Mouse (Mus musculus) left cerebral cortex, postnatal 10 days (tissue): ENCODE measurements at regions not wholly inside any gene's neighbourhood (a gene's known extent, or its start where the extent isn't known, plus 50 kb on each side); places are given as distances from the start of the nearest gene placed in this dataset.

Experiments used
- DNase-seq, 2 experiments: peaks; one replicate each; pipeline ENCODE4 v3.0.0; 2021 to 2022; ENCODE audit warnings: low spot score in 2 of 2, mixed read lengths in 1 of 2; ENCODE audit errors: extremely low spot score in 1 of 2
- intact Hi-C: fragments of 180-260 bp; cut with DNase I; formaldehyde crosslinking; loops from one replicate; pipeline ENCODE4 v1.15.1; 2025

DNA sequence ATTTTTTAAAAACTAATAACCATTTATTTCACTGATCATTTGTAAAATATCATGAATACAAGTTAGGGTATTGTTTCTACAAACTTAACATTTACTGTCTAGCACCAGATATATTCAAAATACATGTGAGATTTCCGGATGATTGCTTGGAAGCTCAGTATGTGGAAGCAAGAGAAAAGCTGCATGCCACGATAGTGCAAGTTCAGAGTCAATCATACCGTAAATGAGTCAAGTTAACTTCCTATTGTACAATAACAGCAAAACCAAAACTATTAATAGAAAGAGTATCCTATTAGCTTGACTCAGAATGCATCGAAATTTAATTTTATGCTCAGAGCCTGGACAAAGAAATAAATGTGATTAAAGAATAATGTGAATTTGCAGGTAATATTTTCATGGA lies 1284.6 kb upstream of the Cited2 start:
- intact Hi-C loops, result no loop called here
- DNase-seq, result no peak

GRCm38 (mm10) chr10:16440932-16441640 lies 1281.9 kb upstream of the Cited2 start:
- no peak for DNase-seq

GRCm38 (mm10) chr10:16441661-16442072 lies 1281.4 kb upstream of the Cited2 start:
- no peak for DNase-seq
- intact Hi-C loops, result no loop called here

More at GRCm38 (mm10) chr10:16440932-16441640, 1281.9 kb upstream of the Cited2 start:
- intact Hi-C loops, result no loop called here

DNA sequence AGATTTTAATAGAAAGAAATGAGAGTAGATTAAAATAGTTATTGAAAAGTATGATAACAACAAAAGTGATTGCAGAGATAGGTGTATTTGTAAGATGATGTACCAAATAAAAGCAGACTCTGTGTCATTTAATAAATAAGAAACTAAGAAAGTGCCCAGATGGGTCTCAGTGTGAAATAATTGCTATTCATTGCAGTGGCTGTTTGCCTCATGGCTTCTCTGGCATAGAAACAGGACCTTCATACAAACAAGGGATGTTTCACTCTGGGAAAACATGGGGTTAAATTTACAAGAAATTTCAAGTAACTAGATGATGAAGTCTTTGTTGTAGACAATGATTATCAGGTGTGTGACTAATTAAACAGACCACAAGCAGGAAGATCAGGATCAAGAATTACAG lies 1279.1 kb upstream of the Cited2 start:
- no peak for DNase-seq
- intact Hi-C loops, result no loop called here

- DNase-seq, result peak in 1 of 2 experiments; percentile 1
- intact Hi-C loops, result no loop called here
These were observed 1255.1 kb upstream of the Cited2 start for GRCm38 (mm10) chr10:16467935-16468334.

DNA sequence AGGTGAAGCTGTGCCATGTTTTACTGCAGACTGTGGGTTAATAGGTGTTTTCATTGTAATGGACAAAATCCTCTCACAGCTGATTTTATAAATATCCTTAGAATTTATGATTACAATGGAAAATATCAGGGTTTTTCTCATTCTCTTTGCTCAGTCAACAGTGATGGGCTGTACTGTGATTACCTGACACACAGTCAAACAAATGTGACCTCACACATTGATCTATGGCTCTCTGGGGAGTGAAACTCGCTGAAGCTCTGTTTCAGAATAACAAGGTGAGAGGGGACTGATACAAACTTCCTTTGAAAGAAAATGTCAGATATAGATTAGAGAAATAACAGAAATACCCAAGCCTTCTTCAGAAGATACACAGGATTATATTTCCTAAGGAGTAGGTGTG lies 1253.3 kb upstream of the Cited2 start:
- no peak for DNase-seq
- intact Hi-C loops, result no loop called here

DNA sequence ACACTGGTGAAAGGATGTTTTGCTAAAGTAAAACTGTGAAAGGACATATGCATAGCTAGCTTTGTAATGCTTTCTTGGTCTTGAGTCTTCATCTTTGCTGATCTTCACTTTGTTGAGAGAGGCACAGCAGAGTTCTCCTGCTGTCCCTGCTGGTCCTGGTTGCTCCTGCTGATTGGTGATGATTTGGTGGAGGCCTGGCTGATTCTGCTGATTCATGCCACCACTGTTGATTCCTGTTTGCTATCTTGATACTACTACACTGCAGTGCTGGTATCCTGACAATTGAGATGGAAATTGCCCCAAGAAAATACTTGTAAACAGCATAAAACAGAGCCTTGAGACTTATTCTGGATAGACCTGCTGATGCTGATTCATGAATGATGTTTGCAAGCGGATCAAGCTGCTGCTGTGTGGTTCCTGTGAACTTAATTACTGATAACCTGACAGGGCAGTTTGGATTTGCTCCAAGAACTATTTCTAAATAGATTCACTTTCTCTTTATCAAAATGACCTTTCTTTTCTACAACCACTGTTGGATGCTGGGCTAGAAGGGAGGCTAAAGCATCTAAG lies 1249.0 kb upstream of the Cited2 start:
- intact Hi-C loops, result no loop called here
- no peak for DNase-seq

- DNase-seq, result no peak
- intact Hi-C loops, result no loop called here
These were observed 1224.4 kb upstream of the Cited2 start for GRCm38 (mm10) chr10:16498580-16498979.

DNA sequence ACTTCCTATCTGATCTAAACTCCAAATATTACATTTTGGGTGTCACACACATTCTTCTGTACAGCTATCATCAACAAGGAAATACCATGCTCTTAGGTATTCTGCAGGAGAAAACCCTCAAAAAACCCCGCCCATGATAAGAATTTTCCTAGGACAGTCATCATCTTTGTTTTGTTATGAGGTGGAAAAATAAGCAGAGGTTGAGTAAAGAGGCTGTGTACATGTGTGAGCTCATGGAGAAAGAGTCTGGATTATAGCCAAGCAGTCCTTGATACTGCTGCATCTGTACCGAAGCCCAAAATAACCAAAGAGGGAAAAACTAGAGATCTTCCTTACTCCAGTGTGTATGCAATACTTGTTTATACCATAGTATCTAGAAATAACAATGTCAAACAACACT lies 1215.3 kb upstream of the Cited2 start:
- no peak for DNase-seq
- intact Hi-C loops, result no loop called here

DNA sequence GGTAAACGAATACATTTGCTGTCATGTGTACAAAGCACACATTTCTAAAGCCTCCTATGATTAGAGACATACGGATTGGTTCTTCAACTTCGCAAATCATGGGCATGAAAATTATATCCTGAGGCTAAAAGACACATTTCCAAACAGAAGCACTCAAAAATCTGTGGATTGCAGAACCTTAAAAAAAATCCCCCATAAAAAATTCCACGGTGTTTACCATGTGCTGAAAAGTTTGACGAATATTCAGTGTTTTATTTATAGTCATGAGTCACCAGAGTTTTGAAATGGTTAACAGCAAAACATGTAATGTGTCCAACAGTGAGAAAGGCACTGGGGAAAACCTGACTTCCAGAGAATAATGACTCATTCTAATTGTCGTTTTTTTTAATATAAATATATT lies 1214.9 kb upstream of the Cited2 start:
- no peak for DNase-seq
- intact Hi-C loops, result no loop called here

DNA sequence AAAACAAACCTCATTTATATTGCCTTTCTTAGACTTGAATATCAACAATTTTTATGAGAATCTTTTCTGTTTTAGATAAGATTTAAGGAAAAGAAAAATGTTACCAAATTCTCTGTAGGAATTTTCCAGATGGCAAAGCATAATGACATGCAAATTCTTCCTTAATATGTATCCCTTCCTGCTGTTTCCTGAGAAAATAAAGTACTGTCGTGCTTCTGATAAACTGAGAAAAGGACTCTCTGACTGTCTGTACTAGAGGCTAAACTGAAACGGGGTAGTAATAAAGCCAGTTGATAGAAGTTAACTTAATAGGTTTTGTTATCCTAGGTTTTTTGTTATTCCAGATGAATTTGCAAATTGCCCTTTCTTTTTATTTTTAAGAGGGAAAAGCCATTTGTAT lies 1208.4 kb upstream of the Cited2 start:
- intact Hi-C loops, result no loop called here
- DNase-seq, result no peak

DNA sequence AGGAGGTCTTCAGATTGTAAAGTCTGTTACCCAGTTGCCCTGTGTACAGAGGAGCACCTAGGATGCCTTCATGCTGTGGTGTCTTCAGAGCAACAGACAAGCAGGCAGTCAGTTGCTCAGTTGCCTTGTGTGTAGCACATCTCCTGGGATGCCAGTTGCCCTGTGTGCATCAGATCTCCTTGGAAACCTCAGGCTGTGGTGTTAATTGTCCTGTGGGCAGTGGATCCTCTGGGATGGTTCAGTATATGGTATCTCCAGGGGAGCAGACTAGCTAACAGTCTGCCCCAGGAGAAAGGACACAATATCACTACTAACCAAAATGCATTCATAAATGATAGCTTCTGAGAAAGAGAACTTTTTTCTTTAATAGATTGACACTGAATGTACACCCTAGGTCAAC lies 1201.1 kb upstream of the Cited2 start:
- no peak for DNase-seq
- intact Hi-C loops, result no loop called here

- intact Hi-C loops, result no loop called here
- DNase-seq, result no peak
These were observed 1198.9 kb upstream of the Cited2 start for GRCm38 (mm10) chr10:16524101-16524500.

DNA sequence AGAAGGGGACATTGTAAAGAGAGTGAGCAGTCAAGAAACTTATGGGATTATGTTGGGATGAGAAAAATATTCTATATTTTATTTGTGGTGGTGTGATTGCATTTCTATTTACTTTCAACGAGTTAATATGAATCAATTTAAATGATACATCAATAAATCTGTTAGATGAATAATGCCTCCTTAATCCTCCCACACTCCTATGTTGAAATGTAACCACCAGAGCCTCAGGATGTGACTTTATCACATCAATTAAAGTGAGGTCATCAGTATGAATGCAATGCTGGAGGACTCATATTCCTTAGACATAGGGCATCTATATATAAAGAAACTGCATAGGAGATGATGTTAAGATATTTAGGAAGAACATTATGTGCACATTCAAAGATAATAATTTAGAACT lies 1195.3 kb upstream of the Cited2 start:
- intact Hi-C loops, result no loop called here
- DNase-seq, result no peak

GRCm38 (mm10) chr10:16537660-16538059 lies 1185.4 kb upstream of the Cited2 start:
- no peak for DNase-seq
- intact Hi-C loops, result no loop called here

- no peak for DNase-seq
- intact Hi-C loops, result no loop called here
These were observed 1184.6 kb upstream of the Cited2 start for GRCm38 (mm10) chr10:16538379-16538778.

DNA sequence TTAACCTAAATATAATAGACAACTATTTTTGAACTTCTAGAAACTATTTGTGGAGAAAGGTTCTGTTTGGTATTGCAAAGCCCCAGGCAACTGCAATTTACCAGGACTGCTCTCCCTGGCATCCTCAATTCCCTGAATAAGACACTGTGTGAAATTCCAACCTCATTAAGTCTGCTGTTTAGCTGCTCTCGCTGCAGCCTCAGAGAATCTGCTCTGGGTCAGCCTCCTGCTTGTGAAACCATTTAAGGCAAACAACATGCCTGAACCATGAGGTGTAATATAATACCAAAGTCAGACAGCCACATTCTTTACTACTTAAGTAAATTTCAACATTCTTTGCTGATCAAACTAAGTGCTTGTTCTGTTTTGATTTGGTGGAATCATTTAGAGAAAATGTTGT lies 1177.6 kb upstream of the Cited2 start:
- DNase-seq, result no peak
- intact Hi-C loops, result no loop called here

DNA sequence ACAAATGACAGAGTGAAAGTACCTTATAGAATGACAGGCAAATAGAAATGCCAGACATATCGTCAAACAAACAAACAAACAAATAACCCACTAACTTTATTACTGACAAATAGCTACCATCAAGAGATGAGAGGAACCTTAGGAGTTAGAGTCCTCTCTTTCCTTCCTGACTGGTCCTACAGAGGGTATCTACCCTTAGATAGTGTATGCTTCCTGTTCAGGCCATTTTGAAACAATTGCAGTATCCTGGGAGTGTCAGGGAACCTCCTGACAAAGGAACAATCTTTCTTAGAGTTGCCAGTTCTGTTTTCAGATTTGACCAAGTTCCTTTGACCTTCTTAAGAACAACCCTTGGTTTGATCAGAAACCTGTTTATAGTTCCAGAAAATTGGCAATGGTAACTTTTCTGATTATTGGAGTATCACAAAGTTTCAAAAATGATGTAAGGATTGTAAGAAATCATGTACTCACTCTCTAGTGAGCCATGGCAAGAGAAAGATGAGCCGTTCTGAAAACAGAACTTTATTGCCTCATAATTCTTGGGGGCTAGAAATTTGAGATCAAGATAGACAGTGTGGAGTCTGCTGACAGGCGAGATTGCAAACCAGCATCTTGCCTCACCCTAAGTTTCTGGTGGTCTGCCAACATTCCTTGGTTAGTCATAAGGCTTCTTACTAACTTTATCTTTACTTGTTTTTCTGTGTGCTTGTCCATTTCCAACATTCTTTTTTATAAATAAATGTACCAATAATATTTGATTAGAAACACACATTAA lies 1170.0 kb upstream of the Cited2 start:
- no peak for DNase-seq
- intact Hi-C loops, result no loop called here

GRCm38 (mm10) chr10:16574568-16574967 lies 1148.5 kb upstream of the Cited2 start:
- no peak for DNase-seq
- intact Hi-C loops, result no loop called here

GRCm38 (mm10) chr10:16578554-16579078 lies 1144.4 kb upstream of the Cited2 start:
- DNase-seq, result no peak
- intact Hi-C loops, result no loop called here
